Mouse (Mus musculus) heart, adult 8-10 months (tissue): ENCODE measurements around the gene 4930404N11Rik. TPM values are rescaled to one million over a fixed set of nuclear protein-coding genes. Genes with fewer than 3 reads are reported as not detected.

Experiments
- DNase-seq: peaks from one replicate; pipeline ENCODE4 v3.0.0; 2022; ENCODE audit warnings: low spot score
- total RNA-seq, 4 experiments: library from RNA; stranded (reverse); gene quantifications; 2 replicates each; pipeline ENCODE4 v1.2.4; 2022

4930404N11Rik gene
- total RNA-seq, 4 experiments from 2014 or later: 0.29 to 0.66 TPM; not detected in 2

- DNase-seq: peak; percentile 85
Observed at GRCm38 (mm10) chr10:81401521-81402226, 36.1 kb upstream of the 4930404N11Rik start.

- no peak for DNase-seq
Observed at GRCm38 (mm10) chr10:81401205-81401520, 35.5 kb upstream of the 4930404N11Rik start.

GRCm38 (mm10) chr10:81400371-81401204, 35.0 kb upstream of the 4930404N11Rik start:
- DNase-seq: no peak

DNA sequence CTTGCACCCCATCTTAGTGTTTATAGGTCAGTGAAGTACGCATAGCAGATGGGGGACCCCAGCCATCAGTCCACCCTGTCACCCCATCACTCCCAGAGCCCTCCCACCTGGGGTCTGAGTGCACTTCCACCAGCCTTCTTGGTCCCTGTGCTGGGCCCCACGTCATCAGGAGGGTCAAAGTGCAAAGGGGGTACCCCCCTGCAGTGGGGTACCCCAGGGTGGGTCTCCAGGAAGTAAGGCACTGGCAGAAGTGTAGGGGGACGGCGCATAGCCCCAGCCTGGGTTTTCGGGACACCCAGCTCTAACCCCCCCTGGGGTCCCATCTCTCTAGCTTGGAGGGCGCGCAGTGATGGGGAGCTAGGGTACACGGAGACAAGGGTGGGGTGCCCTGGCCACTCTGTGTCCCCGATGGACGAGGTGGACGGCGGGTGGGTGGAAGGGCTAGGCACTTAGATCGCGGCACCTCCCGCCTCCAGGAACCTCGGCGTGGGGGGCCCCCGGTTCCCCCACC, 34.2 kb upstream of the 4930404N11Rik start:
- no peak for DNase-seq

GRCm38 (mm10) chr10:81399296-81399695, 33.7 kb upstream of the 4930404N11Rik start:
- no peak for DNase-seq

GRCm38 (mm10) chr10:81396749-81397148, 31.1 kb upstream of the 4930404N11Rik start:
- DNase-seq: no peak

- DNase-seq: no peak
Observed at GRCm38 (mm10) chr10:81395865-81396264, 30.2 kb upstream of the 4930404N11Rik start.

- DNase-seq: peak; percentile 75
Observed at GRCm38 (mm10) chr10:81395127-81395526, 29.5 kb upstream of the 4930404N11Rik start.

DNA sequence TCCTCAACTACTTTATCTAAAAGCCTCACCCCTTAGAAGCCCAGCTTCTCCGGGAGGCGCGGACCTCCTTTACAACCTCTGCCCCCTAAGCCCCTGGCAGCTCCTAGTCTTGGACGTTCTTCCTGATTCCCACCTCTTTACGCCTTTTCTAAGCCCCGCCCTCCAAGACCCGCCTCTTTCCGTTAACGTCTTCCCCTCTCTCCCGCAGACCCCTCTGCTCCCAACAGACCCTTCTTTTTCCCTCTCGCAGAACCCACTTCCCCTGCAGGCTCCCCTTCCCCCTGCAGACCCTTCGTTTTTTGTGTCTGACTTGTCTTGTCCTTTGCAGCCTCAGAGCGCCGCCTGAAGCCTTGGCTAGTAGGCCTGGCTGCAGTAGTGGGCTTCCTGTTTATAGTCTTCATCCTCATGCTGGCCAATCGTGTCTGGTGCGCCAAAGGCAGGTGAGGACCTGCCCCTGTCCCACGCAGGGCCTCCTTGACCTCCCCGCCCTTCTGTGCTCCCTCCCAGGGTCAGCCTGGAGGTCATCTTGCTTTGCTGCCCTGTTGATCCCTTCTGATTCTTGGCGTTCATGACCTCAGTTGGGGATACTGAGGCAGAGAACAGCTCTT, 27.9 kb upstream of the 4930404N11Rik start:
- DNase-seq: no peak

DNA sequence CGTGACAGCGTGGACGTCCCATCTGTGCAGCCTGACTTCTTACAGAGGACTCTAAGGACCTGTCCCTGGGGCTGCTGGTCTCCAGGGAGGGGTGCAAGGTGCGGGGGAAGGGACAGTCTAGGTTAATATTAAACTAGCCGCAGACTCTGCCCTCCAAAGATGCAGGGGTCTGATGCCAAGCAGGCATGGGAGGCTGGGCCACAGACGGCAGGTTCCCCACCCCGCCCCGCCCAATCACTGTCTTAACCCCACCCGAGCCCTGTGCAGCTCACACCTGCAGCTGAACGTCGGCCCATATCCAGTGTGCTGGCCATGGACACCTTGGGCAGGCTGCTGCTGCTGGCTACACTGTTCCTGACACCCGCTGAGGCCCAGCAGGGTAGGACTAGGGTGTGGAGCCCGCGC, 27.2 kb upstream of the 4930404N11Rik start, which contains the start of gene Smim24:
Smim24 (plus strand) TSS at position 271 of the 405 bp plus-strand sequence.
- DNase-seq: no peak

DNA sequence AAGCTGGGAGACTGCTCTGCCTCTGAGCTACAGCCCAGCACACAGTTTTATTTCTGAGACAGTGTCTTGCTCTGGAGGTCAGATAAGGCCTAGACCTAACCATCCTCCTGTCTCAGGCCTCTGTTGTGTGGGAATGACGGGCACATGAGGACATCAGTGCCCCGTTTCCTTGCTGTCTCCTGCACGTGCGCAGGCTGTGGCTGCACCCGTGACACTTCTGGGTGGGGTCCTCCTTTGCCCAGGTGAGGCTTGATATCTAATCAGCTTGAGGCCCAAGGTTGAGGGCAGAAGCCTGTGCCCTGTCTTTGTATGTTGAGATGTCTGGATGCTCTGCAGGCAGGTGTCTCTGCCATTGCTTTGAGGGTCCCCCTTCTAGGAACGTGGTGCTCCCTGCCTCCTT, 26.7 kb upstream of the 4930404N11Rik start:
- DNase-seq: no peak

- no peak for DNase-seq
Observed at GRCm38 (mm10) chr10:81390678-81390965, 25.0 kb upstream of the 4930404N11Rik start.

DNA sequence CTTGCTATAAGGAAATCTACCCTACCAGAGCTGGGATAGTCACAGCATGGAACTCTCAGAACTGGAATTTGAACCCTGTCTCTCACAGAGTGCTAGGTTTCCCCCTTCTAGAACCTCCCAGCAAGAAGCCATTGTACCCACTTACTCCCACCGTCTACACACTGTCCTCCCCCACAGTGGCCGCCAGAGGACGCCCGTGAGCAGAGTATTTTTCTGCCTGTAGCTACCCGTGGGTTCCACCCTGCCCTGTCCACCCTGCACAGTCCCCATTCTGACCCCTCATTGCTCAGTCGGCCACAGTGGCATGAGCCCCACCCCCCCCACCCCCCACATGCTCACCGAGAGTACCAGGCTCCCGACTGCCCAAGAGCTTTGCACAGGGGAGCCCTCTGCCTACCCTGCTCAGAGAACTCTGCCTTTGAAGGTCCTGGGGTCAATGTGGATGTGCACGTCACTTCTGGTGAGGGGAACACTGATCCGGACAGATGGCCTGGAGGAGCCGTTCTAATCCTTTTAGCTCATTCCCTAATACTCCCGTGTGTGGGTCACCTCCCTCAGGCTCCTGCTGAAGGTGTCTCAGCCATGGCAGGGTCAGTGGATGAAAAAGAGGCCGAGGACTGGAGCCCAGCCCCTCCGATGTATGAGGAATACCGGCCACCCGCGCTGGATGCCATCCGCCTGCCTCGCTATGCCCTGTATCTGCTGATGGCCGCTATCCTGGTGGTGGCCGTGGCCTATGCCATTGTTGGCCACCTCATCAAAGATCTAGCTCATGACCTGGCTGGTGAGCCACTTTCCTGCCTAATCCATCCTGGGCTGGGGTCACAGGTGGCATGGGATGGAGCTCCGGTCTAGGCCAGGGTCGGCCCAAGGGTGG, 24.4 kb upstream of the 4930404N11Rik start:
- peak; percentile 75 for DNase-seq

DNA sequence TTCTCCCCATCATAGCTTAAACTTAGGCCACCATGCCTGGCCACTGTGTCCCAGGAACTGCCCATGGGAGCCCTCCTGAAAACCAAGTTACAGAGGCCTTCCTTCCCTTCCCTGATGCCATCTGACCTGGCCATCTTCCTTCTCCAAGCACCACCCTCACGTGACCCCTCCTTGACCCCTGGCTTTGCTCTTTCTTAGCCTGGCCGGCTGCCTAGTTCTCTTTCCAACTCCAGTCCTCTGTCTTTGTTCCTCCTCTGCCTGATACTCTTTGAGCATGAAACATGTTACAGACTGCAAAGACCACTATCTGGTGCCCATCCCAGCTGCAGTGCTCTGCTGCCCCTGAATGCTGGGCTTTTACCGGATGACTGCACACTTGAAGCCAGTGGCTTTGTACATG, 23.8 kb upstream of the 4930404N11Rik start:
- no peak for DNase-seq

DNA sequence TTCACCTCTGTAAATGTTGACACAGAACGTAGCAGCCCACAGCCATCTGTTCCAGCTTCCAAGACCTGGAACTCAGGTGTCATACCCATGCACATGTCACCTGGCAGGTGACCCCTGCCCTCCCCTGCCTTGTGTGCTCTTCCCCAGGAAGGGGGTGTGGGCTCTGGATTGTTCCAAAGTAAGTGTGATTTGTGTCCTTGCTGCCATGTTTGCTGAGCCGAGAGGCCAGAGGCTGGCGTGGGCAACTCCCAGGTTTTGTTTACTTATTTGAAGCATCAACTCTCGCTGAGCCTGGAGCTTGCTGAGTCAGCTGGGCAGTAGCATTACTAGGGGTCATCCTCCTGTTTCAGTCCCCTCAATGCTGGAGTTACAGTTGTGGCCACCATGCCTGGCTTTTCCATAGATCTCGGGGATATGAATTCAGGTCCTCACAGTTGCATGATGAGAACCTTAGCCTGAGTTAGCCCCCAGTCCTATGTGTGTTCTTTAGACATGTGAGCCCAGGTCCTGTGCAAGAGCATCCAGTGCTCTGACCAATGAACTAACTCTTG, 23.0 kb upstream of the 4930404N11Rik start, which contains the start of gene Gm48552:
Gm48552 (plus strand) TSS at position 501 of the 551 bp plus-strand sequence.
- DNase-seq: no peak

- no peak for DNase-seq
Observed at GRCm38 (mm10) chr10:81387716-81388115, 22.1 kb upstream of the 4930404N11Rik start.

GRCm38 (mm10) chr10:81385603-81386306, 20.1 kb upstream of the 4930404N11Rik start:
- DNase-seq: no peak

GRCm38 (mm10) chr10:81384605-81384982, 19.0 kb upstream of the 4930404N11Rik start:
- DNase-seq: no peak

DNA sequence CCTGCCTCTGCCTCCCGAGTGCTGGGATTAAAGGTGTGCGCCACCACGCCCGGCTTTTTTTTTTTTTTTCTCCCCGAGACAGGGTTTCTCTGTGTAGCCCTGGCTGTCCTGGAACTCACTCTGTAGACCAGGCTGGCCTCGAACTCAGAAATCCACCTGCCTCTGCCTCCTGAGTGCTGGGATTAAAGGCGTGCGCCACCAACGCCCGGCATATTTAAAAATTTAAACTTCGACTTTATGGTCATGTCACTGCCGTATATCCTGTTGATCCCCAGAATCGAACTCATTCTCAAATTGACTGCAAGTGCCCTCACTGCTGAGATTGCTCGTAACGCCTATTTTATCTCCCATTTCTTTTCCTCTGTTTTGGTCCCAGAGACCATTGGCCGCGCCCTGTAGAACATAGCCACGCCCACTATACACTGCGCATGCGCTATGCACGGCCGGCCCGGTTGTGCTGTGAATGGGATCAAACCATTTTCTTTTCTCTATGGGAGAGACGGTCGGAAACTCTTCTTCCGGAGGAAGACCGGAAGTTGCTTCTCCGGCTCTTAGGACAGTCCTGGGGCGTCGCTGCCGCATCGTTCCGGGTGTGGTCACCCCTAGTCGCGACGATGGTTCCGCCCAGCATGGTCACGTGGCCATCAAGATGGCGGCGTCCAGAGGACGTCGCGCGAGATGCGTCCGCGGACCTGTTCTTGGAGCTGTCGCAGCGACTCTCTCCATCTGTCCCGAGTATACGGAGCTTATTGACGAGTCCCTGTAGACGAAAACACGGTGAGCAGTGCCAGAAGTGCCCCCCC, 18.4 kb upstream of the 4930404N11Rik start, which contains the start of the genes Dohh and Gm48551:
Dohh (plus strand) TSS at position 627 of the 803 bp plus-strand sequence.
Gm48551 (plus strand) TSS at position 665 of the 803 bp plus-strand sequence.
- DNase-seq: peak; percentile 99
